ENCODE assay signal across 27 mouse cellular contexts in genomic region chr15:103253352-103253751, GRCm38 (mm10). TPM values are rescaled to one million over a fixed set of nuclear protein-coding genes. Genes with fewer than 3 reads are reported as not detected.
A peak's percentile ranks its signal among the peaks of the same experiment; 100 is the strongest.
DNase-seq lines count a peak whose midpoint lies in the region; ATAC-seq and TF ChIP-seq lines count a peak whose summit lies in the region.
"Had no signal": no experiment of that assay in that cellular context is flagged by ENCODE, and none has a peak within 500 bp of the region (broad histone marks: within the 10 kb centered on the region; RNA-seq: fewer than 3 reads in every experiment).

No protein-coding gene starts in this region.

- H3K36me3 ChIP-seq in heart, embryonic 13.5 days, result peaks cover 12% of the 10 kb centered on the region
- peaks cover 6% of the 10 kb centered on the region for H3K36me3 ChIP-seq in spleen, adult 2 months (ENCODE audit: control insufficient read depth, insufficient read depth, low read length)
- H3K36me3 ChIP-seq in liver, embryonic 11.5 days (ENCODE audit: control insufficient read depth, insufficient read depth, low read length), result peaks cover 16% of the 10 kb centered on the region
- H3K36me3 ChIP-seq in liver, postnatal 0 days (replicated peaks; ENCODE audit: insufficient read depth, low read length), result peaks cover 30% of the 10 kb centered on the region

- H3K4me2 ChIP-seq in heart, embryonic 13.5 days, result peak overlapping the region; percentile 85
- H3K4me2 ChIP-seq in liver, embryonic 11.5 days, result peak overlapping the region; percentile 76
- peak overlapping the region; percentile 81 for H3K4me2 ChIP-seq in liver, postnatal 0 days (ENCODE audit: low read depth, low read length)
- H3K4me2 ChIP-seq: hindbrain, embryonic 13.5 days; kidney, embryonic 15.5 days; limb, embryonic 12.5 days; lung, embryonic 15.5 days had no signal

- H3K27me3 ChIP-seq in heart, embryonic 13.5 days (replicated peaks), result no peaks in the 10 kb centered on the region
- H3K27me3 ChIP-seq in spleen, adult 2 months (ENCODE audit: control insufficient read depth, insufficient read depth, low read length), result no peaks in the 10 kb centered on the region
- H3K27me3 ChIP-seq in liver, embryonic 11.5 days (replicated peaks; ENCODE audit: control insufficient read depth, insufficient read depth, low read length), result no peaks in the 10 kb centered on the region
- H3K27me3 ChIP-seq in liver, postnatal 0 days (ENCODE audit: insufficient read depth, low read length), result no peaks in the 10 kb centered on the region
- H3K27me3 ChIP-seq: kidney, embryonic 15.5 days; lung, embryonic 15.5 days had no signal

- H3K4me1 ChIP-seq in heart, embryonic 13.5 days, result peaks cover 29% of the 10 kb centered on the region
- peaks cover 6% of the 10 kb centered on the region for H3K4me1 ChIP-seq in spleen, adult 2 months (ENCODE audit: control insufficient read depth, insufficient read depth, insufficient read length)
- H3K4me1 ChIP-seq in liver, embryonic 11.5 days (replicated peaks; ENCODE audit: control insufficient read depth, insufficient read depth, low read length), result peaks cover 52% of the 10 kb centered on the region
- H3K4me1 ChIP-seq in liver, postnatal 0 days (ENCODE audit: insufficient read depth), result peaks cover 40% of the 10 kb centered on the region

- no peak for TF ChIP-seq EP300 in liver, postnatal 0 days (IDR thresholded peaks at IDR 0.05; ENCODE audit: low read depth)

- peak overlapping the region; percentile 47; the same call in 1 of the 2 replicates for H3K9ac ChIP-seq in heart, embryonic 13.5 days
- H3K9ac ChIP-seq in liver, embryonic 11.5 days (ENCODE audit: low read depth, low read length), result peak overlapping the region; percentile 85
- peak overlapping the region; percentile 83 for H3K9ac ChIP-seq in liver, postnatal 0 days (replicated peaks)
- H3K9ac ChIP-seq: hindbrain, embryonic 13.5 days; kidney, embryonic 15.5 days; limb, embryonic 12.5 days; lung, embryonic 15.5 days had no signal

- TF ChIP-seq CTCF in spleen, adult 2 months (IDR thresholded peaks at IDR 0.05; ENCODE audit: extremely low read depth, insufficient read depth, insufficient read length, insufficient replicate concordance), result no peak
- no peak for TF ChIP-seq CTCF in liver, postnatal 0 days (IDR thresholded peaks at IDR 0.05; ENCODE audit: low read depth)

- peak overlapping the region; percentile 53 for H3K4me3 ChIP-seq in heart, embryonic 13.5 days
- no peak overlapping the region; the same call in 1 of the 2 replicates for H3K4me3 ChIP-seq in spleen, adult 2 months (ENCODE audit: extremely low read depth, insufficient read depth, insufficient read length)
- peak overlapping the region; percentile 71 for H3K4me3 ChIP-seq in liver, embryonic 11.5 days (ENCODE audit: low read depth, low read length)
- H3K4me3 ChIP-seq in liver, postnatal 0 days (ENCODE audit: low read depth, low read length), result peak overlapping the region; percentile 67
- H3K4me3 ChIP-seq: gastrocnemius, adult 2 months; hindbrain, embryonic 13.5 days; kidney, embryonic 15.5 days; limb, embryonic 12.5 days; lung, embryonic 15.5 days; midbrain, embryonic 10.5 days had no signal

- no peak for DNase-seq in heart, adult 18-20 months
- DNase-seq in spleen, adult 2 months (ENCODE audit: low read depth in 1 of 2, low spot score in 2 of 2), result no peak
- DNase-seq in spleen, adult 18-20 months, result no peak
- no peak for DNase-seq in liver, embryonic 11.5 days (ENCODE audit: low spot score)
- DNase-seq in liver, postnatal 0 days, result no peak
- no peak for DNase-seq in thymus, postnatal 10 days (ENCODE audit: low spot score in 2 of 2)
- no peak for DNase-seq in frontal cortex, postnatal 14 days (ENCODE audit: low spot score in 2 of 2)
- DNase-seq: adrenal gland, postnatal 14 days; cerebellum, adult 9-11 months; gastrocnemius, adult 2 months; heart, postnatal 10 days; kidney, adult 11 months; kidney, postnatal 36 days; thymus, adult 2 months had no signal

- peak overlapping the region; percentile 66; the same call in 1 of the 2 replicates for H3K27ac ChIP-seq in heart, embryonic 13.5 days (replicated peaks)
- H3K27ac ChIP-seq in spleen, adult 2 months (ENCODE audit: insufficient read depth, low read length), result 0 out of 2 replicates have a peak overlapping the region, but pooled peaks have one; percentile 2
- peak overlapping the region; percentile 97 for H3K27ac ChIP-seq in liver, embryonic 11.5 days (ENCODE audit: low read depth, low read length)
- H3K27ac ChIP-seq in liver, postnatal 0 days (ENCODE audit: low read depth), result peak overlapping the region; percentile 91
- H3K27ac ChIP-seq: gastrocnemius, adult 2 months; hindbrain, embryonic 13.5 days; kidney, embryonic 15.5 days; limb, embryonic 12.5 days; lung, embryonic 15.5 days; midbrain, embryonic 10.5 days; stomach, postnatal 0 days had no signal

- whole genome bisulfite sequencing in heart, embryonic 13.5 days, result 86% methylated on average over 1 of the region's 1 CpGs
- 53% methylated on average over 1 of the region's 1 CpGs for WGBS in spleen, adult 2 months
- WGBS in liver, embryonic 11.5 days, result 63% methylated on average over 1 of the region's 1 CpGs
- WGBS in liver, postnatal 0 days (ENCODE audit: insufficient replicate concordance), result 72% methylated on average over 1 of the region's 1 CpGs

- no peak for ATAC-seq in heart, embryonic 13.5 days (ENCODE audit: extremely low read depth, insufficient number of reproducible peaks, low FRiP score, low TSS enrichment)
- no peak for ATAC-seq in liver, embryonic 11.5 days (replicated peaks; ENCODE audit: low FRiP score)
- no peak for ATAC-seq in liver, postnatal 0 days
- ATAC-seq: midbrain, embryonic 16.5 days had no signal

- TF ChIP-seq POLR2A in spleen, adult 2 months (IDR thresholded peaks at IDR 0.05; ENCODE audit: low read depth, low read length), result no peak

- H3K9me3 ChIP-seq in heart, embryonic 13.5 days, result no peaks in the 10 kb centered on the region
- no peaks in the 10 kb centered on the region for H3K9me3 ChIP-seq in liver, embryonic 11.5 days (ENCODE audit: control insufficient read depth, low read length)
- H3K9me3 ChIP-seq in liver, postnatal 0 days (ENCODE audit: low read length), result no peaks in the 10 kb centered on the region
- H3K9me3 ChIP-seq: hindbrain, embryonic 13.5 days; kidney, embryonic 15.5 days; limb, embryonic 12.5 days; lung, embryonic 15.5 days; midbrain, embryonic 10.5 days had no signal

RNA-seq across cellular contexts. Expression of gene Nfe2, which starts 4.9 kb away (rescaled TPM):
- polyA plus RNA-seq in heart, embryonic 13.5 days (2015; fragmentation: Nextera tagmentation; extraction: Ambion mirVana), result 7.2 and 8.2 TPM in 2 replicates
- total RNA-seq in heart, adult 18-20 months (2021), result 1 to 10 TPM in 1 of 2 experiments, under 1 TPM in 1; 0.46 to 1.2 TPM
- 56.5 and 80.1 TPM in 2 replicates for polyA plus RNA-seq in spleen, adult 2 months (2012; rRNA removed)
- polyA plus RNA-seq in liver, embryonic 11.5 days (2014; fragmentation: Nextera tagmentation; extraction: Ambion mirVana), result 94.1 and 108 TPM in 2 replicates
- 85.8 and 89.1 TPM in 2 replicates for polyA plus RNA-seq in liver, postnatal 0 days (2015; fragmentation: Nextera tagmentation; extraction: Ambion mirVana)
- total RNA-seq: gastrocnemius, adult 2 months; left cerebral cortex, postnatal 14 days had no signal

RNA-seq across cellular contexts. Expression of gene Hnrnpa1, which starts 13.1 kb away (rescaled TPM):
- polyA plus RNA-seq in heart, embryonic 13.5 days (2015; fragmentation: Nextera tagmentation; extraction: Ambion mirVana), result 500 and 519 TPM in 2 replicates
- 100 to 1,000 TPM; 147 to 150 TPM for total RNA-seq in heart, adult 18-20 months (2021)
- 62.6 and 65.2 TPM in 2 replicates for polyA plus RNA-seq in spleen, adult 2 months (2012; rRNA removed)
- polyA plus RNA-seq in liver, embryonic 11.5 days (2014; fragmentation: Nextera tagmentation; extraction: Ambion mirVana), result 917 and 938 TPM in 2 replicates
- 126 and 151 TPM in 2 replicates for polyA plus RNA-seq in liver, postnatal 0 days (2015; fragmentation: Nextera tagmentation; extraction: Ambion mirVana)

RNA-seq across cellular contexts. Expression of gene Cbx5, which starts 13.7 kb away (rescaled TPM):
- 91.9 and 97.2 TPM in 2 replicates for polyA plus RNA-seq in heart, embryonic 13.5 days (2015; fragmentation: Nextera tagmentation; extraction: Ambion mirVana)
- total RNA-seq in heart, adult 18-20 months (2021), result 10 to 100 TPM; 49.8 to 53.1 TPM
- polyA plus RNA-seq in spleen, adult 2 months (2012; rRNA removed), result 6.4 and 6.8 TPM in 2 replicates
- polyA plus RNA-seq in liver, embryonic 11.5 days (2014; fragmentation: Nextera tagmentation; extraction: Ambion mirVana), result 116 and 126 TPM in 2 replicates
- 19.0 and 23.3 TPM in 2 replicates for polyA plus RNA-seq in liver, postnatal 0 days (2015; fragmentation: Nextera tagmentation; extraction: Ambion mirVana)

RNA-seq across cellular contexts. Expression of gene Copz1, which starts 19.2 kb away (rescaled TPM):
- 163 and 178 TPM in 2 replicates for polyA plus RNA-seq in heart, embryonic 13.5 days (2015; fragmentation: Nextera tagmentation; extraction: Ambion mirVana)
- total RNA-seq in heart, adult 18-20 months (2021), result 10 to 100 TPM; 52.3 to 52.9 TPM
- 43.2 and 46.8 TPM in 2 replicates for polyA plus RNA-seq in spleen, adult 2 months (2012; rRNA removed)
- 298 and 328 TPM in 2 replicates for polyA plus RNA-seq in liver, embryonic 11.5 days (2014; fragmentation: Nextera tagmentation; extraction: Ambion mirVana)
- polyA plus RNA-seq in liver, postnatal 0 days (2015; fragmentation: Nextera tagmentation; extraction: Ambion mirVana), result 110 and 121 TPM in 2 replicates

RNA-seq across cellular contexts. Expression of gene Gpr84, which starts 57.1 kb away (rescaled TPM):
- polyA plus RNA-seq in heart, embryonic 13.5 days (2015; fragmentation: Nextera tagmentation; extraction: Ambion mirVana), result 0.28 and 0.36 TPM in 2 replicates
- total RNA-seq in heart, adult 18-20 months (2021), result not detected
- polyA plus RNA-seq in spleen, adult 2 months (2012; rRNA removed), result 0.33 and 0.49 TPM in 2 replicates
- 0.49 and 0.78 TPM in 2 replicates for polyA plus RNA-seq in liver, embryonic 11.5 days (2014; fragmentation: Nextera tagmentation; extraction: Ambion mirVana)
- polyA plus RNA-seq in liver, postnatal 0 days (2015; fragmentation: Nextera tagmentation; extraction: Ambion mirVana), result 1.1 and 1.8 TPM in 2 replicates
- total RNA-seq: adrenal gland, postnatal 14 days; common myeloid progenitor, adult 5-6 weeks; gastrocnemius, adult 2 months; heart, postnatal 10 days; neutrophil, adult 5-6 weeks had no signal
- polyA plus RNA-seq: C2C12; forebrain, embryonic 11.5 days had no signal

Comparison
In these comparisons a context has a peak if more than half of its experiments do, and no peak if none do; other contexts are left out.
1. H3K27ac ChIP-seq: peak in every context shown above with its lines; median percentile 97 in liver, embryonic 11.5 days; 91 in liver, postnatal 0 days; 66 in heart, embryonic 13.5 days; 2 in spleen, adult 2 months.